Mouse (Mus musculus) cerebellum, adult (tissue): ENCODE results near the gene Tmem178b.

Source experiments
- ATAC-seq: cut with Nextera tagmentation; 2 replicates; pipeline ENCODE4 v1.9.2; 2017; ENCODE audit warnings: mild to moderate bottlenecking, moderate library complexity, mixed read lengths; ENCODE audit not compliant: insufficient number of reproducible peaks, low FRiP score, low TSS enrichment

The Tmem178b gene

GRCm38 (mm10) chr6:40011609-40012008, 138.5 kb downstream of the Tmem178b start:
- ATAC-seq: no peak

- ATAC-seq: no peak
These were observed 140.3 kb downstream of the Tmem178b start for GRCm38 (mm10) chr6:40013407-40013806.

- ATAC-seq: no peak
These were observed 142.1 kb downstream of the Tmem178b start for GRCm38 (mm10) chr6:40015185-40015584.

- ATAC-seq: no peak
These were observed 142.8 kb downstream of the Tmem178b start for GRCm38 (mm10) chr6:40015711-40016460.

GRCm38 (mm10) chr6:40019396-40019795, 146.3 kb downstream of the Tmem178b start:
- no peak for ATAC-seq

GRCm38 (mm10) chr6:40023592-40024335, 150.7 kb downstream of the Tmem178b start:
- ATAC-seq: no peak; the same call in 1 of the 2 replicates

GRCm38 (mm10) chr6:40024336-40024934, 151.4 kb downstream of the Tmem178b start:
- no peak for ATAC-seq

- ATAC-seq: no peak
These were observed 159.8 kb downstream of the Tmem178b start for GRCm38 (mm10) chr6:40032901-40033300.

GRCm38 (mm10) chr6:40033935-40034334, 160.9 kb downstream of the Tmem178b start:
- ATAC-seq: no peak

- ATAC-seq: no peak; the same call in 1 of the 2 replicates
These were observed 176.2 kb downstream of the Tmem178b start for GRCm38 (mm10) chr6:40048969-40049908.

- ATAC-seq: no peak
These were observed 176.9 kb downstream of the Tmem178b start for GRCm38 (mm10) chr6:40049909-40050484.

- no peak for ATAC-seq
These were observed 178.6 kb downstream of the Tmem178b start for GRCm38 (mm10) chr6:40051698-40052097.

- ATAC-seq: no peak
These were observed 179.5 kb downstream of the Tmem178b start for GRCm38 (mm10) chr6:40052593-40052992.

- no peak for ATAC-seq
These were observed 186.4 kb downstream of the Tmem178b start for GRCm38 (mm10) chr6:40059466-40059865.

- no peak for ATAC-seq
These were observed 188.5 kb downstream of the Tmem178b start for GRCm38 (mm10) chr6:40061327-40062189.

- ATAC-seq: no peak
These were observed 189.1 kb downstream of the Tmem178b start for GRCm38 (mm10) chr6:40062190-40062501.

- ATAC-seq: no peak
These were observed 190.4 kb downstream of the Tmem178b start for GRCm38 (mm10) chr6:40063438-40063837.

- ATAC-seq: no peak
These were observed 190.8 kb downstream of the Tmem178b start for GRCm38 (mm10) chr6:40063899-40064298.

- ATAC-seq: no peak
These were observed 191.3 kb downstream of the Tmem178b start for GRCm38 (mm10) chr6:40064342-40064741.
